ENCODE assay signal across 8 mouse cellular contexts in the genomic region with DNA sequence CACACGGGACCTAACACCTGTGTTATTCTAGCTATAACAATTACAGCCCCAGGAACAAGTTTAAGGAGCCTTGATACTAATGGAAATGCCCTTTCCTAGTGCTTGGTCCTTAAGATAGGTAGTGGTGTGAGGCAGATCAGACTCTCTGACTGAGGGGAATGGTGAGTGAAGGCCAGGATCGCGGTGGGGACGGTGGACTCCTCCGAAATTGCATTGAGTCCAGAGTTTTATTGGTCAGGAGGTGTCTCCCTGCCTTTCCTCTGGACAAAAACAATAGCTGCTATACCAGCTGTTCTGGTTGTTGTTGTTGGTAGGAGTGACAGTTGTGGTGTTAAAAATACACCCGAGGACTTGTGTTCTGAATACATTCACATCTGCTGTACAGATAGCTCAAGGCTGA. TPM values are rescaled to one million over a fixed set of nuclear protein-coding genes. Genes with fewer than 3 reads are reported as not detected.
DNase-seq lines count a peak whose midpoint lies in the region; ATAC-seq and TF ChIP-seq lines count a peak whose summit lies in the region.

No protein-coding gene starts in this region.

- peak overlapping the region; percentile 93 for H3K4me2 ChIP-seq in kidney, embryonic 15.5 days
- peak overlapping the region; percentile 96 for H3K4me2 ChIP-seq in hindbrain, embryonic 14.5 days (replicated peaks)
- H3K4me2 ChIP-seq in midbrain, embryonic 15.5 days: peak overlapping the region; percentile 88

- no peak for ATAC-seq in kidney, embryonic 15.5 days (replicated peaks; ENCODE audit: low FRiP score)
- ATAC-seq in hindbrain, embryonic 14.5 days (ENCODE audit: low FRiP score): no peak
- no peak for ATAC-seq in midbrain, embryonic 15.5 days (replicated peaks)

- peak overlapping the region; percentile 98 for H3K4me3 ChIP-seq in kidney, embryonic 15.5 days (replicated peaks)
- H3K4me3 ChIP-seq in bone marrow macrophage, adult 2 months (ENCODE audit: insufficient read depth, low read length): peak overlapping the region; percentile 96
- H3K4me3 ChIP-seq in hindbrain, embryonic 14.5 days (replicated peaks; ENCODE audit: low read length): peak overlapping the region; percentile 95
- peak overlapping the region; percentile 82 for H3K4me3 ChIP-seq in midbrain, embryonic 15.5 days

- H3K27me3 ChIP-seq in kidney, embryonic 15.5 days: no peaks in the 10 kb centered on the region
- no peaks in the 10 kb centered on the region for H3K27me3 ChIP-seq in hindbrain, embryonic 14.5 days (ENCODE audit: control insufficient read depth, insufficient read depth, low read length)
- H3K27me3 ChIP-seq in midbrain, embryonic 15.5 days (replicated peaks): no peaks in the 10 kb centered on the region

- H3K9ac ChIP-seq in kidney, embryonic 15.5 days: peak overlapping the region; percentile 86
- H3K9ac ChIP-seq in hindbrain, embryonic 14.5 days: peak overlapping the region; percentile 93
- peak overlapping the region; percentile 81; the same call in 1 of the 2 replicates for H3K9ac ChIP-seq in midbrain, embryonic 15.5 days

- no peak overlapping the region for H3K27ac ChIP-seq in kidney, embryonic 15.5 days
- H3K27ac ChIP-seq in bone marrow macrophage, adult 2 months (ENCODE audit: insufficient read depth, low read depth, low read length): peak overlapping the region; percentile 80
- no peak overlapping the region for H3K27ac ChIP-seq in hindbrain, embryonic 14.5 days
- no peak overlapping the region for H3K27ac ChIP-seq in midbrain, embryonic 15.5 days

- H3K9me3 ChIP-seq in kidney, embryonic 15.5 days (replicated peaks): no peaks in the 10 kb centered on the region
- no peaks in the 10 kb centered on the region for H3K9me3 ChIP-seq in hindbrain, embryonic 14.5 days (ENCODE audit: control insufficient read depth, low read length)
- H3K9me3 ChIP-seq in midbrain, embryonic 15.5 days: no peaks in the 10 kb centered on the region

- TF ChIP-seq CTCF in bone marrow macrophage, adult 2 months (IDR thresholded peaks at IDR 0.05; ENCODE audit: low read depth, low read length): no peak

- DNase-seq in kidney, adult 9 months: no peak
- DNase-seq in hindbrain, embryonic 14.5 days (ENCODE audit: low spot score): no peak
- DNase-seq in gastrocnemius, adult 8-10 months (ENCODE audit: low spot score in 2 of 2): no peak
- no peak for DNase-seq in layer of hippocampus, adult 9-11 months
- no peak for DNase-seq in adrenal gland, postnatal 14 days

- no peaks in the 10 kb centered on the region for H3K36me3 ChIP-seq in kidney, embryonic 15.5 days
- no peaks in the 10 kb centered on the region for H3K36me3 ChIP-seq in hindbrain, embryonic 14.5 days (replicated peaks; ENCODE audit: control insufficient read depth, insufficient read depth)
- no peaks in the 10 kb centered on the region for H3K36me3 ChIP-seq in midbrain, embryonic 15.5 days (replicated peaks)

- no peak for TF ChIP-seq POLR2A in bone marrow macrophage, adult 2 months (IDR thresholded peaks at IDR 0.05; ENCODE audit: borderline replicate concordance, low read depth, low read length)

- WGBS in kidney, embryonic 15.5 days: 7% methylated on average over 6 of the region's 6 CpGs
- WGBS in hindbrain, embryonic 14.5 days: 34% methylated on average over 6 of the region's 6 CpGs
- 23% methylated on average over 6 of the region's 6 CpGs for WGBS in midbrain, embryonic 15.5 days

- peaks cover 26% of the 10 kb centered on the region for H3K4me1 ChIP-seq in kidney, embryonic 15.5 days
- H3K4me1 ChIP-seq in bone marrow macrophage, adult 2 months (ENCODE audit: control insufficient read depth, insufficient read depth, low read length): peaks cover 65% of the 10 kb centered on the region
- peaks cover 22% of the 10 kb centered on the region for H3K4me1 ChIP-seq in hindbrain, embryonic 14.5 days (replicated peaks; ENCODE audit: control insufficient read depth, insufficient read depth, low read length)
- H3K4me1 ChIP-seq in midbrain, embryonic 15.5 days: peaks cover 22% of the 10 kb centered on the region

RNA-seq across cellular contexts. Expression of gene Dgkd, which starts 1.3 kb away (rescaled TPM):
- polyA plus RNA-seq in kidney, embryonic 15.5 days (2015; fragmentation: Nextera tagmentation; extraction: Ambion mirVana): 30.0 and 33.6 TPM in 2 replicates
- polyA plus RNA-seq in bone marrow macrophage, adult 2 months (2012; ENCODE audit: insufficient read depth, insufficient read length, missing spikeins): 91.0 and 100 TPM in 2 replicates
- polyA plus RNA-seq in hindbrain, embryonic 14.5 days (2014; fragmentation: Nextera tagmentation; extraction: Ambion mirVana): 50.8 and 51.5 TPM in 2 replicates
- polyA plus RNA-seq in midbrain, embryonic 15.5 days (2015; fragmentation: Nextera tagmentation; extraction: Ambion mirVana): 49.6 and 52.8 TPM in 2 replicates
- total RNA-seq in gastrocnemius, adult 8-10 months (2022): 10 to 100 TPM; 23.4 to 30.2 (median 28.0) TPM
- 81.6 and 129 TPM in 2 replicates for total RNA-seq in adrenal gland, postnatal 14 days (2021)

RNA-seq across cellular contexts. Expression of gene Sag, which starts 50.9 kb away (rescaled TPM):
- 3.0 and 3.1 TPM in 2 replicates for polyA plus RNA-seq in kidney, embryonic 15.5 days (2015; fragmentation: Nextera tagmentation; extraction: Ambion mirVana)
- 0.93 and 1.2 TPM in 2 replicates for polyA plus RNA-seq in bone marrow macrophage, adult 2 months (2012; ENCODE audit: insufficient read depth, insufficient read length, missing spikeins)
- 1.4 and 1.8 TPM in 2 replicates for polyA plus RNA-seq in hindbrain, embryonic 14.5 days (2014; fragmentation: Nextera tagmentation; extraction: Ambion mirVana)
- 2.7 and 3.0 TPM in 2 replicates for polyA plus RNA-seq in midbrain, embryonic 15.5 days (2015; fragmentation: Nextera tagmentation; extraction: Ambion mirVana)
- under 1 TPM in 1 of 4 experiments, not detected in 3; 0.16 TPM for total RNA-seq in gastrocnemius, adult 8-10 months (2022)
- total RNA-seq in adrenal gland, postnatal 14 days (2021): 1.7 and 2.2 TPM in 2 replicates
